Mouse (Mus musculus): ENCODE measurements around the gene F2rl2. TPM values are rescaled to one million over a fixed set of nuclear protein-coding genes. Genes with fewer than 3 reads are reported as not detected.

F2rl2 gene
- total RNA-seq, 4 experiments from 2014 or later, result 0.80 to 1.2 (median 0.96) TPM

Other genes starting within 250 kb of the F2rl2 start
- gene S100z, start 218.1 kb upstream of the F2rl2 start, total RNA-seq (2022), result not detected
- under 1 TPM; 0.13 to 0.44 (median 0.26) TPM for gene F2rl1, start 171.6 kb upstream of the F2rl2 start, total RNA-seq (2022)
- gene F2r, start 78.4 kb upstream of the F2rl2 start, total RNA-seq (2022), result 1 to 10 TPM; 3.7 to 5.0 (median 4.5) TPM
- 10 to 100 TPM; 11.3 to 14.8 (median 13.1) TPM for gene Iqgap2, start 195.1 kb downstream of the F2rl2 start, total RNA-seq (2022)